Mouse (Mus musculus): Measurements from ENCODE around the gene Dapp1.

The Dapp1 gene

DNA sequence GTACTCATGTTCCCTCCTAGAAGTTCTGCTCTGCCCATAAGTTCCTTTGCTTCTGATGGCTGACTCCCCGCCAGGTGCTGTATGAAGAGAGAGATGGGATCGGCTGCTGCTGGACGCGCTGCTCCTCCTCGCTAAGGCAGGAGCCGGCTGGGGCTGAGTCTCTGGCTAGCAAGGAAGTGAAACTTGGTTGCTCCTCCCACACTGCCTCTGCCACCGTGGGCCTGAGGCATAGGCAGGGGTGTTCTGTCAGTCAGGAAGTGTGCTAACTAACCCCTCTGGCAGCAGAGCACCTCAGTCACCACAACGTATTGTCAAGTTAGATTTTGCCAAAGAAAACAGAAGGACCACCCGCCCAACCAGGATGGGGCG is at the start of gene Dapp1:
Dapp1 (minus strand) TSS at position 164 of the 369 bp plus-strand sequence.
- DNase-seq (ENCODE audit: extremely low read depth, insufficient read length, low spot score) = peak; percentile 75

DNA sequence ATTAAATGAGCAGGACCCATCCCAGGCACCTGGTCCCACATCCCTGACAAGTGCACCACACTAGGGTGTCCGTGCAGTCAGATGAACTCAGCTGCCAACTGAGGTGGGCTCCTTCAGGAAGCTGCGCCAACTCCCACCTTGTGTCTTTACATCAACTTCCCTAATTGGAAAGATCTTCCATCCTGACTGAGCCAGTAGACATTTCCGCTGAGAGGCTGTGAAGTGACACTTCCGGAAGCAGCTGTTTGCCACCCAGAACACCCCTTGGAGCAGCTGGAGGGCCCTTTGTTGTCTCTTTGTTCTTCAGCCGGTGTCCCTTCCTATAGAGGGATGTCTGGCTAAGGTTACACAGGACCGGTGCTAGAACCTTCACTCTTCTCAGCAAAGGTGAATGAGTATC is 49.2 kb upstream of the Dapp1 start:
- no peak for DNase-seq (ENCODE audit: extremely low read depth, insufficient read length, low spot score)

DNA sequence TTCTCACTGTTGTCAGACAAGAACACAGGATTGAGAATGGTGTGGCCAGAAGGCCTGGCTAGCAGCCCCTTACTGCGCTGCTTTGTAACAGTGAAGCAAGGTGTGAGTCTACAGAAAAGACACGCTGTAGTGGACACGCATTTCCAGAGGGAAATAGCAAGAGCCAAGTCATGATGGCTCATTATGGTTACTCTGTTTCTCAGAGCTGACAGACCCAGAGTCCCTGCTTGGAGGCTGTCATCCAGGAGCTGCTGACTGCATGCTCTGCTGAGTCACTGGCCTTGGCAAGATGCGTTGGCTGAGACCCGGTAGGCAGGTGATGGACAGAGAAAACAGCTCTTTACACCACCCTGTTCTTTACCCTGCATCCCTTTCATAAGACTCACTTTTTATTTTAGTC is 48.0 kb upstream of the Dapp1 start:
- peak; percentile 44 for DNase-seq (ENCODE audit: extremely low read depth, insufficient read length, low spot score)

DNA sequence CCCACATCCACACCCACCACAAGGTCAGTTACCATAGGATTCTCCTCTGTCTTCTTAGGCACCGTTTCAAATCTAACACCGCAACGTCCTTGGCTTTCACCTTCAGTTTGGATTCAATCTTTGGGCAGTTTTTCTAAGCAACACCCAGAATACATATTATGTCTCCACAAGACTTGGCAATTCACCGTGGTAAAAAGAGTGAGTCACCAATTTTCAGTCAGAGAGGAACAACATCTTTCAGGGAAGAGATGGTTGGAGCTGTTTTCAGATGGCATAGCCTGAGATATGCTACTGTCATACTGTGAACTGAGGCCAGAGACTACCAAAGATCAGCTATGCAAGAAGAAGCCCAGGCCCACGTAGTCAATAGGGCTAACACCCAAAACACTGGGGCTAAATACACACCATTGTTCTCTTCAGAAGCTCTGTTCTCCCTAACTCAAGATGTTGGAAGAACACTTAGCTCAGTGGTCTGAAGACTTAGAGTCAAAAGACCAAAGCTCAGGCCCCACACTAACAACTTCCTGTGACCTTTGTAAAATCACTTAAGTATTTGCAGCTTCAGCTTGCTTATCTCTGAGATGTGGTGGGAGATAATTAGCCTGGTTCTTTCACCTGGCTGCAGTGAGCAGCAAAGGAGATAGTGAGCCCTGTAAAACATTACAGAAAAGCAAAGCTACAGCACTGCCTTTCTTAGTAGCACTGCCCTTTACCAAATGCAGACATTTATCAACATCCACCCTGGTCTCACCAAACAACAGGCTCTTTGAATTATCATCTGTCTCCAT is 46.4 kb upstream of the Dapp1 start:
- DNase-seq (ENCODE audit: extremely low read depth, insufficient read length, low spot score) = peak; percentile 25

DNA sequence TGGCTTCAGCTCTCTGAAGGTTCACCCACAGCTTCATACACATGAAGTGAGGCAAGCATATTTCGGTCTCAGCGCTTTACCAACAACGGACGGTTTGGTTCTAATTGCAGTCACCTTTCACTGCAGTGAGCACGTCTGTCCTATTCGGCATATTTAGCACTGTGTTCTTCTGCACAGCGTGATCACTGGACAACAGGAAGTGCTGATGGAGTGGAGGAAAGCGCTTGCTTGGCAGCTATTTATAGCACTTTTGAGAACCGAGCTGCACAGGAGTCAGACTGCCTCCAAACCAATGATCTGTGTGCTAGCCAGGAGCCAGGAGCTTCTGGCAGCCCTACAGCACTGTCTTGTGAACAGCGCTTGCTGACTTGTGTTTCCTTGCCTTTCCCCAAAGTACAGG is 44.9 kb upstream of the Dapp1 start:
- DNase-seq (ENCODE audit: extremely low read depth, insufficient read length, low spot score) = no peak

DNA sequence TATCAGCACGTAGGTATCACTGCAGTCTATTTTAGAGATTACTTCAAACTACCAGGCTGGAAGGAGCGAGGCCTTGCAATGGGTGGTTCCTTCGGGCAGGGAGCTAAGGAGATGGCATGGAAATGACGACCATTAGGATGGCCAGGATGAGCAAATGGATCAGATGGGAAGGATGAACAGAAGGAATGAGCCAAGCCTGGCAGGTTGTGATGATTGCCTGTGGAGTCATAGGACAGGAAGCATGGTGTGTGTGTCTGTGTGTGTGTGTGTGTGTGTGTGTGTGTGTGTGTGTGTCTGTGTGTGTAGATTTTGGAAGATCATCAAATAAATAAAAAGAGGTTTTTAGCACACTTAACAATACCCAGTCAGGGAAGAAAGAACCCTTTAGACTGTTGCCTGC is 41.3 kb upstream of the Dapp1 start:
- no peak for DNase-seq (ENCODE audit: extremely low read depth, insufficient read length, low spot score)

DNA sequence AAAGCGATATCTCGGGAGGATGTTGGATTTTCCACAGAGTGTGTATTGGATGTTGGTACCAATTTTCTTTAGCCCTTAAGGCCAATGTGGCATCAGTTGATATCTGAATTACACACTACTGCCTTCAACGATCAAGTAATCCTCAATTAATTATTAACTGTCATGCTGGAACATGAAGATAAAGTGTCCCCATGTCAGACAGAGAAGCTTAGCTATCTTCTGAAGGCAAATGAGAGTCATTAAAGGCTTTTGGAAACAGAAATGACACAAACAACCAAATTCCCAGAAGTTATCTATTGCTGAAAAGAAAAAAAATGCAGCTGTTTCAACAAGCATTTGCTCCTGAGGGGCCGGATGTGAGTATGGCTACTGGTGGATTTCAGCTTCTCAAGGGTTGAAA is 40.7 kb upstream of the Dapp1 start:
- no peak for DNase-seq (ENCODE audit: extremely low read depth, insufficient read length, low spot score)

DNA sequence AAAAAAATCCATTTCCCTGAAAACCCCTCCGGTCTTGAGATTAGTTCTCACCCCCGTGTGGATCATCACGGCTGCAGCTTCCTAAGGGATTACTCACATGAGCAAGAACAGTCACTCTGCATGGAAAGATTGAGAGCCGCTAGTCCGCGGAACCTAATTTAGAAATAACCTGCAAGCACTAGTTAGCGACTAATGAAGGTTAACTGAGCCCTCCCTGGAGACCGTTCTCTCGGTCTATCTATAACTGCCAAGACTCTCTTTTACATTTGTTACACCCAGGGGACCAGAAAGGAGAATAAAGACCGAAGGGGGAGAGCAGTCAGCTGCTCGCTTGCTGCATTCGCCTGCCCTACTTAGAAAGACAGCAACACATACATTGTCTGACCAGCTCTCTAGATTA is 35.5 kb upstream of the Dapp1 start:
- no peak for DNase-seq (ENCODE audit: extremely low read depth, insufficient read length, low spot score)

DNA sequence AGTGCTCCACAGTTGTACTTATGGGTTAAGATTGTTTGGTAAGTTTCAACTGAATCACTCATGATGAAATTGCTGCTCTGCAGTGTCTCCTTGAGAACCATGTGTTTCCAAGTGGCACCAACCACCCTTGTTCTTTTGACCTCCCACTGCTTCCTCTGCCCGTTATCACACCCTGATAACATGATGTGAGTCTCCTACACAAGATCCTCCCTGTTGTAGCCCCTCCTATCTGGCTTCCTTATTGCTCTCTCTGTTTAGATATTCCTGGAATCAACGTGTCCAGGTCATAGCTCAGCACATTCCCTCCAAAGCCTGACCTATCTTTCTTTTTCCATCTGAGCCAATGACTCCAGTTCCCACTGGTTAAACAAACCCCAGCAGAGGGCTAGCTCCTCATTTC is 33.4 kb upstream of the Dapp1 start:
- no peak for DNase-seq (ENCODE audit: extremely low read depth, insufficient read length, low spot score)

DNA sequence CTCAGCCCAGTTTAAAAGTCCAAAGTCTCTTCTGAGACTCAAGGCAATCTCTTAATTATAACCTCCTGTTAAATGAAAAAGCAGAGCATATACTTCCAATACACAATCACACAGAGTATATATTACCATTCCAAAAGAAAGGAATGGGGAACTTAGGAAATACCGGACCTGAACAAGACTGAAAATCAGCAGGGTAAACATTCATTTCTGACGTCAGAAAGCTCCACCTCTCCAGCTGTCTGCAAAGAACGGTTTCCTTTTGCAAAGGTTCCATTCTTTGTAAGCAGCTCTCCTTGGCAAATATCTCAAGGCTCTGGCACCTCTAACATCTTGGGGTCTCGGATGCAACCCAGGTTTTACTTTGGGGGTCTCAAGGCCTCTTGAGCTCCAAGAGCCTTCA is 31.0 kb upstream of the Dapp1 start:
- DNase-seq (ENCODE audit: extremely low read depth, insufficient read length, low spot score) = no peak

DNA sequence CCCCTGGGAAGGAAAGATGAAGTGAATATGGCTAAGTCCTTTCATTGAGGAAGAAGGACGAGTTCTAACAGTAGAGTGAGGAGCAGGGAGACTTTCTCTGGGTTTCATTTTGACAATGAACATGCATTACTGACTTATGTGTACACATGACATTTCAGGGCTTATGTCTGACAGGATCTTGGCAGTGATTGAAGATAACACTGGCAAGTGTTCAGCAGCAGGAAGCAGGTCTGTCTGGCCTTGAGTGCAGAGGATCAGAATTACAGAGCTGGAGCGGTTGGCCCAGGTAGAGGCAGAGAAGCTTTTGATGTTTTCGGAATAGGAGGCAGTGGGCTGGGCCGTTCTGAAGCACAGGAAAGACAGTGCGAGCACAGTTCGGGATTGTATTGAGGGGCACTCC is 26.8 kb upstream of the Dapp1 start:
- DNase-seq (ENCODE audit: extremely low read depth, insufficient read length, low spot score) = no peak

DNA sequence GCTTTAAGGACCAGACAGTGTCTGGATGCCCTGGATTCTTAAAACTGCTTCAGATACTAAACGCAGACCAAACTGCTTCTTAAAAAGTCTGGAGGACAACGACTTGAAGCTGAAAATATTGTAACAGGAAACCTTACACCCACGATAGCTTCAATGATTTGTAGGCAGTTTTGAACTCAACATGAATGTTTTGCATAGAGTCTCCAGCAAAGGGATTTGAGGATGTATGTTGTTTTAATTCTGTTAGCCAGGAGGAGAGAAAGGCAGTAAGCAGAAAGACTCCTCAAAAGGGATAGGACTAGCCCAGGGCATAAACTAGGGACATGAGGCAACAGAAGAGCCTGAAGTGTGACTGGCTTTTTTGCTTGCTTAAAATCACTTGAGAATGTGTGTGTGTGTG is 25.6 kb upstream of the Dapp1 start:
- no peak for DNase-seq (ENCODE audit: extremely low read depth, insufficient read length, low spot score)

DNA sequence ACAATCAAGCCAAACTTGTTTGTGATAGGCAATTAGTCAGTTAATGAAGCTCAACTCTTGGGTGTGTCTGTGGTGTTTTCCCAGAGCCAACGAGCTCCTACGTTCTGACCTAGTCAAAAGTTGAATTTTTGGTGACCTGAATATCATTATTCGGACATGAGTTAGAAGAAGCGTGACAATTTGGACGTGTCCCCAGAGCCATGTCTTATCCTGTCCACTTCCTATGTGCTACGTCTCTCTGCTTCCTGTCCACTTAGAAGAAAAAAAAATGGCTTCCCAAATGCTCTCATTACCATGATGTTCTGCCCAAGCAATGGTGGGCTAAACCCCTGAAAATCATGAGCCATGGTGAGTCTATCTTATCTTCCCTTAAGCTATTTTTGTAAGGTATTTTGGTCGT is 21.9 kb upstream of the Dapp1 start:
- DNase-seq (ENCODE audit: extremely low read depth, insufficient read length, low spot score) = no peak

DNA sequence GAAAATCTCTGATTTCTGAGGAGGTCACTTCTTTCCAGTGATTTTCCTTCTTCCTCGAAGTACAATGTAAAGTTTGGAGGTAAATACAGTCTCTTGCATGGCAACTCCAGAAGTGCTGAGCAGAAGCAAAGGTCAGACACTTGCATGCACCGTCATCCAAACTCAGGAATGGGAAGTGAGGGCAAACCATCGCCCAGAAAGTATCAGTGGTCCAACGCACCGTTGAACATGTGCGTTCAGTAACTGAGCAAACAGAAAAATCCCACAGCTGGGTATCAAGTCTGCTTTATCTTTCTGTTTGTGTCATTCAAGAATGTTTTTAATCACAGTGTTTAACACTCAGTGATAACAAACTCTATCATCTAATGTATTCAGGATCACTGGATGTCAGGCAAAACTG is 21.2 kb upstream of the Dapp1 start:
- no peak for DNase-seq (ENCODE audit: extremely low read depth, insufficient read length, low spot score)

DNA sequence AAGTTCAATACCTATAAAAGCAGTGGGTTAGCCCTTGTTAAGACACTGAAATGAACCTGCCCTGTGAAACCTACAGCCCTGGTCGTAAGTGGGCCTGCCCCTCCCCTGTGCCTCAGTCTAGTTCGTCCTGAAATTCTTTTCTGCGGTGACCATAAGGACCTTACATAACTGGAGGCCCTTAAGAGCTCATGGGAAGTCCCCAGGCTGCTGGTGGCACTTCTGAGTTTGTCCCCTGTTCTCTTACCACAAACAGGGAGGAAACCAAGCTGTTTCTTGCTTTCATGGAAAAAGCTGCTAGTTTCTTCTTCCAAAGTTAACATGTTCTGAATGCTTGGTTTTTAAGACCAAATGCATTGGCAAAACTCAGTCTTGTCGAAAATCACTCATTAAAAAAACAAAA is 20.5 kb upstream of the Dapp1 start:
- no peak for DNase-seq (ENCODE audit: extremely low read depth, insufficient read length, low spot score)

DNA sequence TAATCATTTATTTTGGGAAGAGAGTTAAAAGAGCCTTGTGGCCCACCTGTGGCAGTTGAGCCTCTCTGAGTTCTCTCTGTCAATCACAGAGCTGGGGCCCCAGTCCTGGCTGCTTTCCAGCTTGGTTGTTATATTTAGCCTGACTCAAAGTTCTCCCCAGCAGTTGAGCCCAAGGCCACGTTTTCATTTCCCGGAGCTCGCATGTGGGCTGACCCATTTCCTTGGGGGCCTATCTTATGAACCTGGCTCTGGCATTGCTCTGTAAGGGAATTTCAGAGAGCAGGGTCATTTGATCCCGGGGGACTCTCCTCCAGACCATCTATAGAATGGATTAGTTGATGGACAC is 19.4 kb upstream of the Dapp1 start:
- no peak for DNase-seq (ENCODE audit: extremely low read depth, insufficient read length, low spot score)

DNA sequence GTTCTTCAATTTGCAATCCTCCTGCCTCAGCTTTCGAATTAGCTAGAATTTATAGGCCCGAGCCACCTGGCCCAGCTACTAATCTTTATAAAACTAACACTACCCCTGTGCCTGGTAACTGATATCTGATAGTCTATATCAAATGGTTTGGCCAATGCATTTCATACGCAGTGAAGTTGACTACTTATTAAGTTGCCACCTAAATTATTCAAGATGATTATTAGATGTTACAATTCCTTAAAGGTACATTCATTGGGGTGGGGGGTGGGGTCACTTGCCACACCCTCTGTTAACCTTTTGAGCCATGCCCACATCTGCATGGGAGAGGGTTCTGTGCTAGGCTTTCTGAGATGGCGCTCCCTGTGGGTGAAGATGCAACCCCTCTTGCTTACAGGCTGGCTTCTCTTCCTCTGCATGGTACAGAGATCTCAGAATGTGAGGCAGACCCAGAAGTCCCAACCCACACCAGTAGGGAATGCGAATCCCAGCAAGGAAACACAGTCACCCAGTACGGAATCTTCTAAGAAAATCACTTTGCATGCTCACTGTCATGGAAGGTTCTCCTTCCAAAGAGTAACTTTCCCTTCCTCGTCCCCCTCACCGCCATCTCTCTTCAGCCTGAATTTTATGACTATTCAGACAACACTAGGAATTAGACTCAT is 18.8 kb upstream of the Dapp1 start:
- DNase-seq (ENCODE audit: extremely low read depth, insufficient read length, low spot score) = no peak

DNA sequence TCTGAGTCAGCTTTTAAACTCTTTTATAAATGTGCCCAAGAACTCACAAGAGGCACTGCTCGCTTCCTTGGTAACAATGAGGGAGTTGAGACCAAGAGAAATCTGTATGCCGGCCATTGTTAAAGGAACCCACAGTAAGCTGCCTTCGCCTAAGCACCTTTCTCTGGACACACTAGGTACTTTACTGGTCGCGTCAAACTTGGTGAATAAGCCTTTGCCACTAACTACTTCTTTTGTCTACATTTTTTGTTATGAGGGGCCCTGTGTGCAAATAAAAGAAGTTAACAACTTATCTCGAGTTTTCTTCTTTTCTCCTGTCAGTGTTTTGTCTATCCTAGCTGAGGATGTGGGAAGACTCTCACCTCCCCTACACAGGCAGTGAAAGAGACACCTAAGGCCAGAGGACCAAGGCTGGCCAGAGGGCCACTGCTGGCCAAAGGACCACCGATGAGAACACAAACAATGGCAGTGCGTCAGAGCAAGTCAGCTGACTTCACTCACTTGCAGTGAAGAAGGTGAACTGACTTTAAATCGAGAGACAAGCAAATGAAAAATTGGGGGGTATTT is 18.0 kb upstream of the Dapp1 start:
- no peak for DNase-seq (ENCODE audit: extremely low read depth, insufficient read length, low spot score)

DNA sequence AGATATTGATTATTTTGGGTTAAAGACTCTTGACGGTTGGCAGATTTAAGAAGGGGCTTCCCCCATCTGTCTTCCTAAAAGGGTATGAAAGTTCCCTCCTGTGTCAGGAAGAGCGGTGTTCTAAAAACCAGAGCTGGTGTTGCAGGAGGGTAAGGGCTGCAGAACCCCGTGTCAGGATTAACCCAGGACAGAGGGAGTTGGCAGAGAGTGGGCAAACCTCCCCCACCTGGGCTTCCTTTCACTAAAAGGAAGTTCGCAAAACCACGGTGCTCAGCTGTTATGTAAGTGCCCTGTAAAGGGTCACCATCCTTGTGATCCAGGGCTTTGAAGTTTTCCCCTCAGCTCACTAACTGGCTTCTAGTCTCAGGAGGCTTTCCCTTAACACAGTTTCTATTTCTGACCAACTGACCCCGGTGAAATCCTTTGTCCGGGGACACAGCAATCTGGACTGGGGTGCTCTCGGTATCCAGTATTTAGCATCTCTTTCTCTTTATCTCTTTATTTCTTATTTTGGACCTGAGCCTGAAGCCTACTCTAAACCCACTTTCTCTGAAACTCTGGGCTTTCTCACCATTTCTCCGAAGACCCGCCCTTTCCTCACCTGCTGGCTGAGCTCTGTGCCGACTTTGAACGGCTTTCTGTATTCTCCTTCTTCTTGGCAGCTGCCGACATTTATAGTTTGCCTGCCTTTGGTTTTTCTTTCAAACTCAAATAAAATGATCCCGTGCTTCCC is 17.3 kb upstream of the Dapp1 start:
- no peak for DNase-seq (ENCODE audit: extremely low read depth, insufficient read length, low spot score)

DNA sequence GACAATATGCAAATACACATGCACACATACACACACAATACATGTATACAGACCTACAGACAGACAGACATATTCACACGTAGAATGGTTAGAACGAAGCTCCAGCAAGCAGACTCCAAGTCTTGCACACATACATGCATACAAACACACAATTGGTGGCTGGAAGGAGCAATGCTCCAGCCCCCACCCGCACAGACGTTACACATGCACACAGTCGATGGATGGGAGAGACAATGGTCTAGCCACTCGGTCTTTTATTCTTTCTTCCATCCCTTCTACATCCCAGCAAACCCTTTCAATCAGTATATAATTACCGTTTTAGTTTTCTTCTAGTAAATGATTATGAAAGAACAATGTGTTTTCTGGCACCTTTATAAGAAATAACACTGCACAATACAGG is 14.1 kb upstream of the Dapp1 start:
- no peak for DNase-seq (ENCODE audit: extremely low read depth, insufficient read length, low spot score)

DNA sequence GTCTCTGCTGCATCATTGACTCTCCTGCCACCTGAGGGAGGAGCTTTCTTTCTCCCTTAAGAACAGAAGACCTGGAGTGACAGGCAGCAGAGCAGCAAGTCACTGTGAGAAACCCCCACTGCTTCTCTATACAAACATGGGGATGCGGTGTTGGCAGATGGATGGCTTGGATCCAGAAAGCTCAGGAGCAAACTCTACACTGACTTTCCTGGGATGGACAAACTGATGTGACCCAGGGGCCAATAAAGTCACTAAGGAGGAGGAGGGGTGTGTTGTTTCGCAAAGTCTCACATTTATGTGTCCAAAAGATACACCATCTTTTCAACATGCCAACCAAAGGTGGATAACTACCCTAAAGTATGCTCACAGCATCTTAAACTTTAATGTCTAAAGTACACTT is 12.9 kb upstream of the Dapp1 start:
- no peak for DNase-seq (ENCODE audit: extremely low read depth, insufficient read length, low spot score)

DNA sequence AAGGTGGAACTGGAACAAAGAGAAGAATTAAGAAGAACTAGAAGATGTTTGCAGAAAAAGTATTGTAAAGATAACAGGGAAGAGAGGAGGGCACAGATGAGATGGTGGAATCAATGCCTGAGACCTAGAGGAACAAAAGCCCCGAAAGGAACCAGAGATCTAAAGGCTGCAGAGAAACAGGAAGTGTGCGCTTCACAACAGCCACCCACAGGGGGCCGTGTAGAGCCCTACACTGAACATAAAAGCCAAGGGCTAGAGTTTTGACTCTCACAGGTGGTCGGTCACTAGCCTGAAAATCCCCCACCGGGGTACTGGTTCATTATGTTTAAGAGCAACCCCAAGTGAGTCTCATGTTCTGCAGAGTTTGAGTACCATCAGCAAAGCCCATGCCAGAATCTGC is 11.0 kb upstream of the Dapp1 start:
- no peak for DNase-seq (ENCODE audit: extremely low read depth, insufficient read length, low spot score)

Data from 3134 (cell line).